Mouse (Mus musculus): Measurements from ENCODE around the gene 1810046K07Rik.

DNA sequence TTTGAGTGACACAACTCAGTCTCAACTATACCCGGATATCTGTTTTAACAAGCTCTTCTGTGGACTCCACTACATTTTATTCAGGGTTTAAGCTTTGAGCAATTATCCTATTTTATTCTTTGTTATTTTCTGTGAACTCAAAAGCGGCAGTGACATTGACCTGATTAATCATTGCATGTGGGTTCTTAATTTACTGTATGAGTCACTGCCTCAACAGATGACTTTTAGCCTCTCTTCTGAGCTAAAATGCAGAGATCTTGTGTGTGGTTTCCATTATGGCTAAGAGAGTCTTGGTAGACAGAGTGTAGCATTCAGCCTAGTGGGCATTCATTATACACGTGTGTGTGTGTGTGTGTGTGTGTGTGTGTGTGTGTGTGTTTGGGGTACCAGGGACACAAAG, 24.2 kb upstream of the 1810046K07Rik start:
- TF ChIP-seq POLR2A (IDR thresholded peaks at IDR 0.05; ENCODE audit: low read depth, low read length) (no peak), CTCF (IDR thresholded peaks at IDR 0.05; ENCODE audit: extremely low read depth, insufficient read depth, insufficient read length, insufficient replicate concordance) (no peak)

Measured in spleen, adult 2 months (tissue).